Mouse (Mus musculus): ENCODE results near the gene Sema3a.
"Not testable (repeated sequence)": the region's sequence is repeated elsewhere in the genome, so short reads cannot be mapped to it uniquely, and the experiment has no call there.

Gene Sema3a

DNA sequence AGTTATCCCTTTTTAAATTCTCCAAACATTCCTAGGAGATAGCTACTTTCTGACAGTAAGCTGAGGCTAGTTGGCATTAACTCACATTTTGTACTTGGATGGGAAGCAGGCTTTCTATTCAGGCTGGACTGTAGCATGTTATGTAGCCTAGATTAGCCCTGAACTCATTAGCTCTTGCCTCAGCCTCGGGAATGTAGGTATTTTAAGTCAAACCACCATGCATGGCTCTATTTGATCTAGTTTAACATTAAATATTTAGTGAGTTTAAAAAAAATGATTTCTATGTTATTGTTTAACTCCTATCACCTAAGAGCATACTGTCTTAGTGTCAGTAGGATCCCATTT, 423.0 kb downstream of the Sema3a start:
- DNase-seq (ENCODE audit: low spot score in 2 of 2), result no peak

- DNase-seq (ENCODE audit: low spot score in 2 of 2), result peak; percentile 21 to 23
Observed at GRCm38 (mm10) chr5:13549080-13549479, 423.9 kb downstream of the Sema3a start.

- DNase-seq (ENCODE audit: low spot score in 2 of 2), result no peak
Observed at GRCm38 (mm10) chr5:13550953-13551352, 425.7 kb downstream of the Sema3a start.

GRCm38 (mm10) chr5:13557257-13557656, 432.0 kb downstream of the Sema3a start:
- DNase-seq (ENCODE audit: low spot score in 2 of 2), result no peak

GRCm38 (mm10) chr5:13573867-13574266, 448.7 kb downstream of the Sema3a start:
- no peak for DNase-seq (ENCODE audit: low spot score in 2 of 2)

DNA sequence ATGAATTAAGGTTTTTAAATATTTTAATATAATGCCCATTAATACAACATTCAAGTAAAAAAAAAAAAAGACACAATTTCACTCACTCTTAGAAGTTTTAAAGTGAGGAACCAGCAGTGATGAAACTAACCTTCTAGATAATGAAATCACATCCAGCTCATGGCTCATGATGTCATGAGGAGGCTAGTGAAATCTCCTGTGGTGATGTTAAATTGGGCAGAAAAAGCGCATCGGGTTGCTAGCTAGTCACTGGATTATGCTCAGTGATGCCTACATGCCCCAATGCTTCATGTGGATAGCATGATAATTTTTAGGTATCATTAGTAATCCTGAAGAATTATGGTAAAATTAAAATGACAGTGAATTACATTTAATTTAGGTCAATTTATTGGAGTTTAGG, 453.9 kb downstream of the Sema3a start:
- no peak for DNase-seq (ENCODE audit: low spot score in 2 of 2)

DNA sequence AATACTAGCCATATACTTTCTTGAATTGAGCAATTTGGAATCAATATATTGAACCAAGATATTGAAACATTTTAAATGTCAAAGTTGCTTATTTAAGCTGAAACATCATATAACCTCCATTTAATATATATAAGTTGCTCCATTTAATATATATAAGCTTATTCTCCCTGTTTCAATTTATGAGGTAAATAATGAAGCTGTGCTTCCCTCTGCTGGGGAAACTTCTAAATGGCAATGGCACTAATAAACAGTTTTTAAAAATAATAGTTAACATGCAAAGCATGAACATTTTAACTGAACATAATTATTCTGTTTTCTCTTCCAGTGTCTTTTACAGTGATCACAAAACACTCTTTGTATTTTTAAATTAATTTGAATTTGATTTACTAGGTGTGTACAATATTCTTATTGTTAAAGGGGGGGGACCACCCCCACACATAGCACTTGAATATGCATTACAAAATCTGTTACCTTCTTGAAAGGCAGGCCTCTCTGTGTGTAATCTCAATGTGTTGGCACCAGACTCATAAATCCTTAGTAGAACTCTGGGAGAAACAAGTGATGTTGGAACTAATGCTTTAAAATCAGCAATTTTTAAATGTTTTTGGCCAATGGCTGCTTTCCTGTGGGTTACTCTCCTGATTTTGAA, 460.5 kb downstream of the Sema3a start:
- peak in 1 of 2 experiments; percentile 36 for DNase-seq (ENCODE audit: low spot score in 2 of 2)

DNA sequence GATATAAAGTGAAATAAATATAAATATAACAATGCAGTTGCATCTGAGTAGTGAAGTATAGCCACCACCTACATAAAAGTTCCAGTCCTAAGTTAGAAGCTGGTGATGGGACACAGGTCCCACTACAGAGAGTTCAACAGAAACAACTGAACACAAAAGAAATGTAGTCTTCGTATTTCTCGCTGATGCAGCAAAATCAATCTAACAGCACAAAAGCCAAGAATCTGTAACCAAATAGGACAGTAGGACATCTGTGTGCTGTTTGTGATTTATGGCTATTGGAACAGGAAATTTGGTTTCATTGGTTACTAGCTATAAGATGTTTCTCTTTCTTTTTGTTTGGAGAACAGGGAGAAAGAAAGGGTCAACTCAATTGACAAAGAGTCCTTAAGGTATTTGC, 469.2 kb downstream of the Sema3a start:
- DNase-seq (ENCODE audit: low spot score in 2 of 2), result no peak

- no peak for DNase-seq (ENCODE audit: low spot score in 2 of 2)
Observed at GRCm38 (mm10) chr5:13611631-13612030, 486.4 kb downstream of the Sema3a start.

- no peak for DNase-seq (ENCODE audit: low spot score in 2 of 2)
Observed at GRCm38 (mm10) chr5:13612088-13612487, 486.9 kb downstream of the Sema3a start.

DNA sequence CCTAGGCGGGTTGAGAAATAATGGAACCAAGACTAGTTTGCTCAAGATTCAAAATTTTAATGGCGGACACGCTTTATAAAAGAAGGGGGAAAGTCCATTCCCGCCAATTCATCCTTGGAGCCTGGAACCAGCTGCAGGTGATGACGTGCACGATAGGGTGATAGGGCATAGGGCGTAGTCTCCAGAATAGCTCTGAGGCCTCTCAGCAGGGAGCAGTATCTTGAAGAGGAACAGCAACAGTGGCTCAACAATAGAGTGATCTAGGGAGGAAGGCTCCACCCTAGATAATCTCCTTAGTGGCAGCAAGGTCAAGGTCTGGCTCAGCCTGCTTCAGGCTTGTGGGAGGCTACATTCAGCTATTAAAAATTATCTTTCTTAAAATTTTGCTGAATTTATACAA, 489.4 kb downstream of the Sema3a start:
- DNase-seq (ENCODE audit: low spot score in 2 of 2), result not testable (repeated sequence)

- no peak for DNase-seq (ENCODE audit: low spot score in 2 of 2)
Observed at GRCm38 (mm10) chr5:13615907-13616306, 490.7 kb downstream of the Sema3a start.

DNA sequence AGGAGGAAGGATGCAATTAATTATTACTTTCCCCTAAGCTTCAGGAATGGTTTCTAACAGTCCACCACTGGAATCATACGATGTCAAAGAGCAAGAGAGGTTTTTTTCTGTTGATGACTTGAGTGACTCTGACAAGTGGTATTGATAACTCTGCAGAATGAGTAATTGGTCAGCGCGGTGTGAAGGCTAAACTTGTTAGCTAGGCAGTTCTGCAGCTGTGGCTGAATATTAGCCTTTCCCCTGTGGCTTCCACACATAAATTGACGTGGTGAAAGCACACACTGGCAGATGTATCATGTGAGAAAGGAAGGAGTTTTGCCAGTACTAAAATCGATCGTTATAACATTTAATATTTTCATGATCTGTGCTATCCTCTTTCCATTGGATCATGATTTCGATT, 497.4 kb downstream of the Sema3a start:
- no peak for DNase-seq (ENCODE audit: low spot score in 2 of 2)

- no peak for DNase-seq (ENCODE audit: low spot score in 2 of 2)
Observed at GRCm38 (mm10) chr5:13624754-13625153, 499.5 kb downstream of the Sema3a start.

GRCm38 (mm10) chr5:13626093-13626492, 500.9 kb downstream of the Sema3a start:
- no peak for DNase-seq (ENCODE audit: low spot score in 2 of 2)

- peak; percentile 79 to 87 for DNase-seq (ENCODE audit: low spot score in 2 of 2)
Observed at GRCm38 (mm10) chr5:13628606-13629311, 503.5 kb downstream of the Sema3a start.

- no peak for DNase-seq (ENCODE audit: low spot score in 2 of 2)
Observed at GRCm38 (mm10) chr5:13629916-13630315, 504.7 kb downstream of the Sema3a start.

GRCm38 (mm10) chr5:13630692-13631091, 505.5 kb downstream of the Sema3a start:
- DNase-seq (ENCODE audit: low spot score in 2 of 2), result no peak

- no peak for DNase-seq (ENCODE audit: low spot score in 2 of 2)
Observed at GRCm38 (mm10) chr5:13636237-13636636, 511.0 kb downstream of the Sema3a start.
